Mouse (Mus musculus) MEL (cell line): ENCODE results near the gene Ednra.

Source experiments
- CTCF ChIP-seq, 3 experiments: IDR thresholded peaks in 2 of 3; conservative IDR thresholded peaks in 1 of 3; 2 replicates each; pipeline ENCODE4 v1.5.1; 2011 to 2012; ENCODE audit warnings: low read length in 3 of 3, low read depth in 2 of 3, mild to moderate bottlenecking in 2 of 3, improper control_type of control experiment in 1 of 3, inconsistent platforms in 1 of 3, mixed read lengths in 1 of 3, moderate library complexity in 1 of 3; ENCODE audit not compliant: control insufficient read depth in 1 of 3, insufficient read depth in 1 of 3, poor library complexity in 1 of 3, severe bottlenecking in 1 of 3
- EP300 ChIP-seq, 2 experiments: IDR thresholded peaks; 2 replicates each; pipeline ENCODE4 v1.6.1; 2011; ENCODE audit warnings: improper control_type of control experiment in 2 of 2, low read length in 2 of 2, low read depth in 1 of 2, mild to moderate bottlenecking in 1 of 2
- TCF12 ChIP-seq: IDR thresholded peaks from 2 replicates; pipeline ENCODE4 v1.6.1; 2014; ENCODE audit warnings: low read depth, mild to moderate bottlenecking, inconsistent platforms, low read length, improper control_type of control experiment, moderate library complexity

- TF ChIP-seq EP300 (IDR thresholded peaks at IDR 0.05; ENCODE audit: low read depth in 1 of 2, low read length in 2 of 2) = no peak
- TF ChIP-seq CTCF (IDR thresholded peaks at IDR 0.05 in 2 of 3, conservative IDR thresholded peaks at IDR 0.05 in 1 of 3; ENCODE audit: control insufficient read depth in 1 of 3, insufficient read depth in 1 of 3, low read depth in 2 of 3, low read length in 3 of 3, poor library complexity in 1 of 3, severe bottlenecking in 1 of 3) = no peak
- TF ChIP-seq TCF12 = no peak
Observed at GRCm38 (mm10) chr8:77667916-77668315, 56.3 kb downstream of the Ednra start.
